In genomic region chr11:114797981-114798380, GRCm38 (mm10) we compare ENCODE assay signal across 25 mouse cellular contexts. TPM values are rescaled to one million over a fixed set of nuclear protein-coding genes. Genes with fewer than 3 reads are reported as not detected.
"Had no signal": no experiment of that assay in that cellular context is flagged by ENCODE, and none has a peak within 500 bp of the region (broad histone marks: within the 10 kb centered on the region; RNA-seq: fewer than 3 reads in every experiment).

No protein-coding gene starts in this region.

- H3K4me3 ChIP-seq: kidney, embryonic 15.5 days; left cerebral cortex, adult 2 months; midbrain, embryonic 13.5 days had no signal

- H3K4me2 ChIP-seq: kidney, embryonic 15.5 days; lung, embryonic 14.5 days; midbrain, embryonic 13.5 days had no signal

- ATAC-seq: liver, postnatal 0 days; lung, postnatal 0 days; midbrain, embryonic 13.5 days; midbrain, embryonic 16.5 days had no signal

- H3K27ac ChIP-seq: kidney, embryonic 15.5 days; left cerebral cortex, adult 2 months; liver, embryonic 14.5 days; macrophage; stomach, postnatal 0 days had no signal

- H3K27me3 ChIP-seq: midbrain, embryonic 13.5 days had no signal

- H3K9ac ChIP-seq: kidney, embryonic 15.5 days; liver, embryonic 14.5 days; liver, postnatal 0 days; lung, embryonic 14.5 days; midbrain, embryonic 13.5 days had no signal

- H3K9me3 ChIP-seq: midbrain, embryonic 13.5 days had no signal

- H3K36me3 ChIP-seq: kidney, embryonic 15.5 days; midbrain, embryonic 13.5 days had no signal

- DNase-seq: kidney, adult 11 months; kidney, adult 8-10 months; kidney, postnatal 10 days; kidney, postnatal 36 days; layer of hippocampus, postnatal 36 days; liver, postnatal 0 days; lung, embryonic 14.5 days; right cerebral cortex, adult 18-20 months; right cerebral cortex, postnatal 14 days; right cerebral cortex, postnatal 4 days; thymus, adult 2 months; thymus, postnatal 14 days; thymus, postnatal 4 days had no signal

RNA-seq across cellular contexts. Expression of gene Gpr142, which starts 0.7 kb away (rescaled TPM):
- polyA plus RNA-seq: limb, embryonic 14.5 days; liver, adult 2 months; liver, embryonic 14.5 days; liver, postnatal 0 days; lung, embryonic 14.5 days; lung, postnatal 0 days; macrophage; midbrain, embryonic 13.5 days; midbrain, embryonic 16.5 days; neural tube, embryonic 11.5 days; neural tube, embryonic 14.5 days; stomach, postnatal 0 days; thymus, adult 2 months had no signal

RNA-seq across cellular contexts. Expression of gene Btbd17, which starts 2.2 kb away (rescaled TPM):
- polyA plus RNA-seq: liver, adult 2 months; liver, embryonic 14.5 days; liver, postnatal 0 days; macrophage had no signal
